Mouse (Mus musculus) lung, postnatal 0 days (tissue): ENCODE measurements at regions not wholly inside any gene's neighbourhood (a gene's known extent, or its start where the extent isn't known, plus 50 kb on each side); places are given as distances from the start of the nearest gene placed in this dataset.
A peak's percentile ranks its signal among the peaks of the same experiment; 100 is the strongest.

Experiments used
- ATAC-seq: fragments of 200-750 bp; cut with Nextera tagmentation; 2 replicates; pipeline ENCODE4 v1.8.0; 2017; ENCODE audit warnings: moderate library complexity
- DNase-seq: peaks from one replicate; pipeline ENCODE4 v3.0.0-alpha.2; 2016; ENCODE audit warnings: low spot score
- H3K27ac ChIP-seq: fragments of 300-500 bp; sonication (generic); 2 replicates; pipeline ENCODE4 v1.5.1; 2014; ENCODE audit warnings: antibody characterized with exemption, mild to moderate bottlenecking, low read length, mixed read lengths
- H3K27me3 ChIP-seq: fragments of 300-500 bp; sonication (generic); replicated peaks from 2 replicates; pipeline ENCODE4 v1.6.1; 2014; ENCODE audit warnings: low read length, mixed read lengths; ENCODE audit not compliant: insufficient read depth
- H3K36me3 ChIP-seq: fragments of 300-500 bp; sonication (generic); 2 replicates; pipeline ENCODE4 v1.6.1; 2014; ENCODE audit warnings: low read length, mixed read lengths; ENCODE audit not compliant: insufficient read depth
- H3K4me1 ChIP-seq: fragments of 300-500 bp; sonication (generic); 2 replicates; pipeline ENCODE4 v1.6.1; 2014; ENCODE audit warnings: antibody characterized with exemption, low read depth, low read length, mixed read lengths; ENCODE audit not compliant: insufficient read depth
- H3K4me2 ChIP-seq: fragments of 300-500 bp; sonication (generic); replicated peaks from 2 replicates; pipeline ENCODE4 v1.6.1; 2014; ENCODE audit warnings: low read depth, mild to moderate bottlenecking, low read length, moderate library complexity, mixed read lengths
- H3K4me3 ChIP-seq: fragments of 300-500 bp; sonication (generic); 2 replicates; pipeline ENCODE4 v1.5.1; 2014; ENCODE audit warnings: low read depth, low read length
- H3K9ac ChIP-seq: fragments of 300-500 bp; sonication (generic); replicated peaks from 2 replicates; pipeline ENCODE4 v1.6.1; 2014; ENCODE audit warnings: low read depth, mild to moderate bottlenecking
- H3K9me3 ChIP-seq: fragments of 300-500 bp; sonication (generic); 2 replicates; pipeline ENCODE4 v1.6.1; 2016; ENCODE audit warnings: low read length, mixed read lengths
- CTCF ChIP-seq: IDR thresholded peaks from 2 replicates; pipeline ENCODE4 v1.5.1; 2016; ENCODE audit warnings: antibody characterized with exemption, mild to moderate bottlenecking
- EP300 ChIP-seq: IDR thresholded peaks from 2 replicates; pipeline ENCODE4 v1.6.1; 2016; ENCODE audit warnings: antibody characterized with exemption, mild to moderate bottlenecking, control low read depth
- WGBS: fragments of 180-500 bp; shearing (Covaris S2); extraction: QIAGEN DNeasy Blood & Tissue Kit; methylation state at CpG from one replicate; pipeline ENCODE4 v1.1.7; 2014; 5-methylcytosine and 5-hydroxymethylcytosine counted together

DNA sequence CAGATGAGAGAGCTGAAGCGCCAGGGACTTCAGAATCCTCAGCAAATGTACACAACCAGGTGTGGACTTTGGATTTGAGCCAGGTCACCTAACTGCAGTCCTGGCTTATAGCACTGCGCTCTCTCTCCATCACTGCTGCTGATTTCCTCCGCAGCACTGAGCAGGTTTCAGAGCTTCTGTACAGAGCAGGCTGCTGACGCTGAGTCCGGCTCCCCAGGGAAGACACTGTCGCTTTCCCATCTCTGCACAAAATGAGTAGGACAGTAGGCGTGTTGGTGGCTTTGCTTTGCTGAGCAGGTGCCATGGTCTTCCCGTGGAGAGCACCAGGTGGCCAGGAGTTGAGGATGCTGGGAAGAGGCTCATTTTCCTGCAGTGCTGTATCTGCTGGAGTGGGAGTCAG is 116.2 kb upstream of the Kazn start:
- 77% methylated on average over 8 of the region's 8 CpGs for WGBS

DNA sequence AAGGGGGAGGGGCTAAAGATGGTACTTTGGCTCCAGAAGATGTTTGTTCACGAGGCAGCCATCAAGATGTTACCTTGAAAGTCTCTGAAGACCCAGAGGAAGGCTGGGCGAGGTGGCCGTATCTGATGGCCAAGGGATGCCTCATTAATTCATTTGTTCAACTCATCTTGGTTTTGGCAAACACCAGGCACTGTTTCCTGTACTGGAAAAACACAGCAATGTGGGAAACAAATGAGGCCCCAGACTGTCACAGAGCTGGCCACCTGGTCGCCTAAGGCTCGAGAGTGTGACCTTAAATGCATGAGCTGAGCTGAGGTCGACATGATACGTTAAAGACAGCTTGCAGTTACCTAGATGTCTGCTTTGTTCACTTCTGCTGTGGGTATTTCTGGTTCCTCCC is 114.3 kb upstream of the Kazn start:
- H3K9ac ChIP-seq = no peak overlapping the region
- TF ChIP-seq CTCF = no peak
- TF ChIP-seq EP300 = no peak
- no peak overlapping the region for H3K27ac ChIP-seq
- ATAC-seq = no peak
- no peaks in the 10 kb centered on the region for H3K36me3 ChIP-seq
- H3K4me3 ChIP-seq = no peak overlapping the region
- H3K9me3 ChIP-seq = no peaks in the 10 kb centered on the region
- 76% methylated on average over 7 of the region's 7 CpGs for WGBS
- no peaks in the 10 kb centered on the region for H3K4me1 ChIP-seq
- DNase-seq = no peak
- no peaks in the 10 kb centered on the region for H3K27me3 ChIP-seq
- no peak overlapping the region for H3K4me2 ChIP-seq

More for the DNA sequence above, 116.2 kb upstream of the Kazn start:
- Histone ChIP-seq H3K9ac (no peak overlapping the region), H3K27ac (no peak overlapping the region), H3K36me3 (no peaks in the 10 kb centered on the region), H3K4me2 (no peak overlapping the region), H3K27me3 (no peaks in the 10 kb centered on the region), H3K4me1 (no peaks in the 10 kb centered on the region), H3K4me3 (no peak overlapping the region), H3K9me3 (no peaks in the 10 kb centered on the region)
- ATAC-seq (no peak), DNase-seq (peak; percentile 11)
- TF ChIP-seq EP300 = no peak
- no peak for TF ChIP-seq CTCF

DNA sequence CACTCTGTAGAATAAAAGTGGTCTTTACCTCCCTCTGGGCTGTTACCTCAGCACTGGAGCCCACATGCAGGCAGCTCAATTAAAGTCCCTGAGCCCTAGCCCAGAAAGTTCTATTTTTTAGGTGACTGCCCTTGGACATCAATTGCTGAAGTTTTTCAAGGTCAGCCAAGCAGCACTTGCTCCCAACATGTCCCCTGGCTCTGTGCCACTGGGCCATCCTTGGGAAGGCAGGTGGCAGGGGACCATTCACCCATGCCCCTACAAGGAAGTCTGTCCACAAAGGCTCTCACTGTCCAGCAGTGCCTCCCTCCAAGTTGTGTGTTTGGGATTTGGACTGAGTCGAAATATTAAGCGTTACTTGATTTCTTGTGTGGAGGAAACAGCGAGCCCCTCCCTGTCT is 112.6 kb upstream of the Kazn start:
- TF ChIP-seq EP300 (no peak), CTCF (no peak)
- H3K4me2 ChIP-seq = no peak overlapping the region
- H3K4me1 ChIP-seq = no peaks in the 10 kb centered on the region
- WGBS = 44% methylated on average over 3 of the region's 3 CpGs
- no peaks in the 10 kb centered on the region for H3K9me3 ChIP-seq
- no peaks in the 10 kb centered on the region for H3K36me3 ChIP-seq
- no peak for ATAC-seq
- DNase-seq = no peak
- H3K27me3 ChIP-seq = no peaks in the 10 kb centered on the region
- H3K4me3 ChIP-seq = no peak overlapping the region
- no peak overlapping the region for H3K27ac ChIP-seq
- no peak overlapping the region for H3K9ac ChIP-seq

DNA sequence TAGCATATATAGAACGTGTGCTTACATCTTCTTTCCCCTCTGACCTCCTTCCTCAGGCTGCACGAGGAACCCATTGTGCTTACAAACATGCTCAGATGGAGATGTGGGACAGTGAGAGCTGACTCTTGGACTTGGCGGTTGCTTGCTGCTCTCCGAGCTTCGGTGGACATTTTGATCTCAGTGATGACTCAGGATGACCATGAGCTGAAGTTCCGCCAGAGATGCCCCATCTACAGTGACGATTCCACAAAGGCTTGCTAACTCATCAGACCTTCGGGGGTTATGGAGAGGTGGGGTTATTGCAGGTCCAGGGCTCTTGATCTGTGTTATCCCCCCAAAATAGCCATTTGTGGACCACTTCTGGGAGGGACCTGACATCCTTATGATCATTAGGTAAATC is 111.8 kb upstream of the Kazn start:
- Histone ChIP-seq H3K27me3 (no peaks in the 10 kb centered on the region), H3K9me3 (no peaks in the 10 kb centered on the region), H3K4me2 (no peak overlapping the region), H3K4me3 (no peak overlapping the region), H3K27ac (no peak overlapping the region), H3K9ac (no peak overlapping the region), H3K36me3 (no peaks in the 10 kb centered on the region), H3K4me1 (no peaks in the 10 kb centered on the region)
- no peak for TF ChIP-seq CTCF
- no peak for TF ChIP-seq EP300
- WGBS = 79% methylated on average over 8 of the region's 8 CpGs
- DNase-seq = no peak
- no peak for ATAC-seq

DNA sequence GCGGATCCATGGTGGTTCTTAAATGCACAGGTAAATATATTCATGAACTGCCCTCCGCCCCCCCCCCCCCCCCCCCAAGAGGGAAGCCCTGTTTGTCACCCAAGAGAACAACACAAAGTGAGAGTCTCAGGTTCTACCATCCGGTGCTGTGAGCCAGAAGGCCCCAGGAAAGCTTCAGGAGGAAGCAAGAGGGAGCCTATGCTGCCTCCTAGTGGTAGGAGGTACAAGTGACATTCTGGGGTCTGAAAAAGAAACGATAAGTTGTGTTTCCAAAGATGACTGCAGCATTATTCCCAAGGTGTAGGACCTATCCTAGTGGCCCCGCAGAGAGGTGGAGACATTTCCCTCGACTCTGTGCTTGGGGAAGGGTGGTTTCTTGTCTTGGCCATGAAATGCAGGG is 109.7 kb upstream of the Kazn start:
- Histone ChIP-seq H3K36me3 (no peaks in the 10 kb centered on the region), H3K4me1 (no peaks in the 10 kb centered on the region), H3K4me3 (no peak overlapping the region), H3K9me3 (no peaks in the 10 kb centered on the region), H3K27ac (no peak overlapping the region), H3K27me3 (no peaks in the 10 kb centered on the region), H3K4me2 (no peak overlapping the region), H3K9ac (no peak overlapping the region)
- TF ChIP-seq CTCF (peak; percentile 81), EP300 (no peak)
- 39% methylated on average over 6 of the region's 6 CpGs for WGBS
- DNase-seq (peak; percentile 70), ATAC-seq (no peak)

DNA sequence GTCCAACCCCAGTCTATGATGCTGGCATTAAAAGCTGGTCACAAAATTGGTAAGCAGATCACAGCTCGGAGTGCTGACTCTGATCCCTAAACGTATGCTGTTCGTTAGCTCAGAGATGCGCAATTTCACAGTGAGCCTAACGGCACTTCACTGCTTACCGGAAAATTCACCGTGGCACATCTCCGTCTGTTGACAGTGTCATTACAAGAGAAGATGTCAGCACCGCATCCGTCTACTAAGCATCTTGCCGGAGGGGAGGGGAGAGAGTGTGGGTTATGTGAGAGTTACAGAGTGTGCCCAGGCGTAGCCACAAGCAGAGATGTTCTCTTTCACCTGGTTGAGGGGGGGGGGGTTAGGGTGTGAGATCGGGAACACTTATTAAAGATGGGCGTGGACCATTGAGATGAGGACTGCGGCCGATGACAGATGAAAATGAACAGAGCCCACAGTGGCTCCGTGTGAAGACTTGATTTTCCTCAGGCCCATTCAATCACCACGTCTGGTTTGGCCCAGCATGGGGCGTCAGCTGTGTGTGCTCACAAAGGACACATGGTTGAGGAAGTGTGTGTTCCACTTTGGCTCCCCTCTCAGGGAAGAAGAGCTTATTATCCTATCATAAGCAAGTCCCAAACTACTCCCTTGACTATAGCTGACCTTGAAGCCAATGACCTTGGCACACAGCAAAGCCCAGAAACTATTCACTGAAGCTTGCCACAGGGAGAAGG is 103.4 kb upstream of the Kazn start:
- TF ChIP-seq EP300 = no peak
- TF ChIP-seq CTCF = no peak
- H3K27me3 ChIP-seq = no peaks in the 10 kb centered on the region
- H3K9me3 ChIP-seq = no peaks in the 10 kb centered on the region
- DNase-seq (no peak), ATAC-seq (no peak)
- H3K9ac ChIP-seq = no peak overlapping the region
- no peaks in the 10 kb centered on the region for H3K4me1 ChIP-seq
- H3K27ac ChIP-seq = no peak overlapping the region
- H3K36me3 ChIP-seq = no peaks in the 10 kb centered on the region
- H3K4me3 ChIP-seq = no peak overlapping the region
- 81% methylated on average over 19 of the region's 19 CpGs for WGBS
- H3K4me2 ChIP-seq = no peak overlapping the region

DNA sequence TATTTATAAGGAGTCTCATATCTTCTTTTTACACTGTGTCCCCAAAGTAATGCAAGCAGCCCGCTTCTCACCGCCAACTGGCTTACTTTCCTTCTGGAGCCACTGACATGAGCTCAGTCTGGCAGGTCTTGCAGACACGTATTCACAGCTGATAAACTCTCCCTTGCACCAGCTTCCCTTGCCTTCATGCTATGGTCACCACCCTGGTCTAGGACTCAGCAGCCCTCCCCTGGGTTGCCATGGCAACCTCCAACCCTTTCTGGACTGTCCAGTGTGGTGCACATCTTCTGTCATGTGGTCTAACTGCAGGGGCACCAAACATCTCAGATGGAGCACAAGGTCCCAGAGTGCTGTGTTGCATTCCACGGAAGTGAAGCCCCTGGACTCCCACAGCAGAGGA is 102.1 kb upstream of the Kazn start:
- Histone ChIP-seq H3K27me3 (no peaks in the 10 kb centered on the region), H3K9ac (no peak overlapping the region), H3K4me1 (no peaks in the 10 kb centered on the region), H3K4me3 (no peak overlapping the region), H3K36me3 (no peaks in the 10 kb centered on the region), H3K9me3 (no peaks in the 10 kb centered on the region), H3K27ac (no peak overlapping the region), H3K4me2 (no peak overlapping the region)
- no peak for ATAC-seq
- DNase-seq = no peak
- TF ChIP-seq CTCF = no peak
- no peak for TF ChIP-seq EP300
- WGBS = 60% methylated on average over 4 of the region's 4 CpGs
